7 mouse cellular contexts compared by ENCODE assay signal in the genomic region with DNA sequence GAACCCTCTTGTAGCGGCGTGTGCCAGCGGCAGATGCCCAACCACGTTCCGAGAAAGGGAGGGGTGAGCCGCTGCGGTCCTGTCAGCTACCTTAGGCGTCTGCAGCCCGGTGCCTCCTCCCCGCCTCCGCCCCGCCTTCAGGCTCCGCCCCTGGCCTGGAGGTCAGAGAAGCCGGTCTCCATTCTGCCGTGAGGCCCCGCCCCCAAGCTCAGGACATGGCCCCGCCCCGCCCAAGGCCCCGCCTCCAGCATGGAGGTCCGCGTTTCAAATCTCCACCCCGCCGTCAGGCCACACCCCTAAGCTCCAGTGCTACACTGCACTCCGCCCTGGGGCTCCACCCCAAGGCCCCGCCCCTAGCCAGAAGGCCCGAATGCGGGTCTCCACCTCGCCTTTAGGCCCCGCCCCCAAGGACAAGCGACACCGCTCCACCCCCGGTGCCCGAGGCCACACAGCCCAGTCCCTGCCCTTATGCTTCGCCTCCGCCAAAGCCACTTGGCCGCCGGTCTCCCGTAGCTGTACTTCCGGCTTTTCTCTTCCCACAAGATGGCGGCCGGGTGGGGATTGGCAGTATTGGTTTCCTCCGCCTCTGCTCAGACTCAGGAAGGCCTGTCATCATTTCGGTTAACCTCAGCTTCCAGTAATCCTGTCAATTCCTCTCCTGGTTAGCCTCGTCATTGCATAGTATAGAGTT. TPM values are rescaled to one million over a fixed set of nuclear protein-coding genes. Genes with fewer than 3 reads are reported as not detected.
DNase-seq lines count a peak whose midpoint lies in the region; ATAC-seq and TF ChIP-seq lines count a peak whose summit lies in the region.

Gene Gpr155, minus strand, starts transcription at position 217 of the 691 bp plus-strand sequence.

- peaks cover 18% of the 10 kb centered on the region for H3K27me3 ChIP-seq in embryonic facial prominence, embryonic 10.5 days (replicated peaks; ENCODE audit: low read depth, poor library complexity, severe bottlenecking)
- no peaks in the 10 kb centered on the region for H3K27me3 ChIP-seq in intestine, postnatal 0 days (replicated peaks; ENCODE audit: control insufficient read depth, insufficient read depth, low read length)
- H3K27me3 ChIP-seq in midbrain, embryonic 12.5 days = 0 out of 2 replicates have a peak, but pooled peaks cover 4% of the 10 kb centered on the region
- H3K27me3 ChIP-seq in small intestine, adult 2 months (ENCODE audit: control insufficient read depth, insufficient read depth, low read length) = no peaks in the 10 kb centered on the region

- peak; percentile 80; the same call in 1 of the 2 replicates for TF ChIP-seq POLR2A in small intestine, adult 2 months (IDR thresholded peaks at IDR 0.05; ENCODE audit: low read depth, low read length)

- 1% methylated on average over 44 of the region's 44 CpGs for WGBS in embryonic facial prominence, embryonic 10.5 days
- under 1% methylated on average over 44 of the region's 44 CpGs for WGBS in intestine, postnatal 0 days
- 1% methylated on average over 43 of the region's 44 CpGs for WGBS in midbrain, embryonic 12.5 days
- WGBS in small intestine, adult 2 months = 1% methylated on average over 42 of the region's 44 CpGs

- peak within 1 kb of the TSS; percentile 83 for H3K27ac ChIP-seq in embryonic facial prominence, embryonic 10.5 days (replicated peaks)
- peak within 1 kb of the TSS; percentile 78 for H3K27ac ChIP-seq in intestine, postnatal 0 days (ENCODE audit: low read depth, low read length)
- peak within 1 kb of the TSS; percentile 64 for H3K27ac ChIP-seq in midbrain, embryonic 12.5 days (replicated peaks)
- peak within 1 kb of the TSS; percentile 73 for H3K27ac ChIP-seq in small intestine, adult 2 months (ENCODE audit: insufficient read depth, low read depth, low read length)

- H3K9ac ChIP-seq in intestine, postnatal 0 days (ENCODE audit: low read depth, low read length) = peak within 1 kb of the TSS; percentile 62
- peak within 1 kb of the TSS; percentile 55 for H3K9ac ChIP-seq in midbrain, embryonic 12.5 days (replicated peaks)

- TF ChIP-seq CTCF in intestine, postnatal 0 days (IDR thresholded peaks at IDR 0.05; ENCODE audit: low read depth) = 0 out of 2 replicates have a peak, but pooled peaks have one; percentile 9
- no peak for TF ChIP-seq CTCF in small intestine, adult 2 months (IDR thresholded peaks at IDR 0.05; ENCODE audit: extremely low read depth, insufficient read length, insufficient replicate concordance, low read depth, low read length)

- H3K9me3 ChIP-seq in embryonic facial prominence, embryonic 10.5 days = no peaks in the 10 kb centered on the region
- H3K9me3 ChIP-seq in intestine, postnatal 0 days (ENCODE audit: control insufficient read depth) = no peaks in the 10 kb centered on the region
- no peaks in the 10 kb centered on the region for H3K9me3 ChIP-seq in midbrain, embryonic 12.5 days

- ATAC-seq in intestine, postnatal 0 days = peak; percentile 98
- peak; percentile 99 for ATAC-seq in midbrain, embryonic 12.5 days (ENCODE audit: low FRiP score, low read depth)

- H3K4me3 ChIP-seq in embryonic facial prominence, embryonic 10.5 days = peak within 1 kb of the TSS; percentile 76
- peak within 1 kb of the TSS; percentile 68 for H3K4me3 ChIP-seq in intestine, postnatal 0 days (ENCODE audit: low read depth, low read length)
- peak within 1 kb of the TSS; percentile 61 for H3K4me3 ChIP-seq in midbrain, embryonic 12.5 days
- H3K4me3 ChIP-seq in small intestine, adult 2 months (ENCODE audit: low read depth, low read length) = peak within 1 kb of the TSS; percentile 92

- peaks cover 6% of the 10 kb centered on the region for H3K4me1 ChIP-seq in embryonic facial prominence, embryonic 10.5 days
- H3K4me1 ChIP-seq in intestine, postnatal 0 days (replicated peaks; ENCODE audit: control insufficient read depth, insufficient read depth, low read length) = no peaks in the 10 kb centered on the region
- no peaks in the 10 kb centered on the region; the same call in 1 of the 2 replicates for H3K4me1 ChIP-seq in midbrain, embryonic 12.5 days
- H3K4me1 ChIP-seq in small intestine, adult 2 months (ENCODE audit: control insufficient read depth, insufficient read depth, insufficient read length, low read length) = peaks cover 5% of the 10 kb centered on the region

- peak; percentile 100 for DNase-seq in adrenal gland, postnatal 10 days
- DNase-seq in embryonic facial prominence, embryonic 10.5 days (ENCODE audit: low spot score) = peak; percentile 100
- peak; percentile 59 for DNase-seq in gonadal fat pad, adult 2 months (ENCODE audit: low read depth)
- peak; percentile 100 for DNase-seq in left cerebral cortex, postnatal 4 days

- peak within 1 kb of the TSS; percentile 99 for H3K4me2 ChIP-seq in intestine, postnatal 0 days (replicated peaks; ENCODE audit: low read depth)
- peak within 1 kb of the TSS; percentile 78 for H3K4me2 ChIP-seq in midbrain, embryonic 12.5 days (replicated peaks)

- intact Hi-C loops in left cerebral cortex, postnatal 4 days (cut with DNase I) = no loop called here

- H3K36me3 ChIP-seq in embryonic facial prominence, embryonic 10.5 days (replicated peaks) = no peaks in the 10 kb centered on the region
- H3K36me3 ChIP-seq in intestine, postnatal 0 days (ENCODE audit: control insufficient read depth, insufficient read depth) = peaks cover 7% of the 10 kb centered on the region; the same call in 1 of the 2 replicates
- no peaks in the 10 kb centered on the region for H3K36me3 ChIP-seq in midbrain, embryonic 12.5 days
- peaks cover 4% of the 10 kb centered on the region for H3K36me3 ChIP-seq in small intestine, adult 2 months (ENCODE audit: control insufficient read depth, insufficient read depth, low read length)

RNA-seq across cellular contexts. Expression of gene Gpr155, which starts in this region (rescaled TPM):
- 1 to 10 TPM; 6.7 to 9.8 TPM for total RNA-seq in adrenal gland, postnatal 10 days (2021)
- polyA plus RNA-seq in embryonic facial prominence, embryonic 10.5 days (2016; fragmentation: Nextera tagmentation; extraction: Ambion mirVana) = 2.8 and 4.3 TPM in 2 replicates
- polyA plus RNA-seq in gonadal fat pad, adult 2 months (2012; rRNA removed) = 25.8 and 33.2 TPM in 2 replicates
- 18.1 and 22.6 TPM in 2 replicates for polyA plus RNA-seq in intestine, postnatal 0 days (2015; fragmentation: Nextera tagmentation; extraction: Ambion mirVana)
- total RNA-seq in left cerebral cortex, postnatal 4 days (2021) = 10 to 100 TPM; 22.9 to 23.6 TPM
- 7.1 and 8.0 TPM in 2 replicates for polyA plus RNA-seq in midbrain, embryonic 12.5 days (2016; fragmentation: Nextera tagmentation; extraction: Ambion mirVana)
- 6.3 and 9.9 TPM in 2 replicates for polyA plus RNA-seq in small intestine, adult 2 months (2012; rRNA removed)

Comparison
In these comparisons a context has a peak if more than half of its experiments do, and no peak if none do; other contexts are left out.
1. Peak in every context shown above with its lines: DNase-seq, ATAC-seq, H3K4me3 ChIP-seq and H3K27ac ChIP-seq.